Mouse (Mus musculus) 3T3-L1 (cell line): ENCODE data around the gene Kif13a.
A peak's percentile ranks its signal among the peaks of the same experiment; 100 is the strongest.

Source experiments
- DNase-seq: peaks from one replicate; pipeline ENCODE4 v3.0.0-alpha.2; 2015; ENCODE audit warnings: low read depth, low spot score

Gene Kif13a

GRCm38 (mm10) chr13:46883976-46884375 lies 45.7 kb downstream of the Kif13a start:
- no peak for DNase-seq

GRCm38 (mm10) chr13:46883381-46883780 lies 46.3 kb downstream of the Kif13a start:
- no peak for DNase-seq

DNA sequence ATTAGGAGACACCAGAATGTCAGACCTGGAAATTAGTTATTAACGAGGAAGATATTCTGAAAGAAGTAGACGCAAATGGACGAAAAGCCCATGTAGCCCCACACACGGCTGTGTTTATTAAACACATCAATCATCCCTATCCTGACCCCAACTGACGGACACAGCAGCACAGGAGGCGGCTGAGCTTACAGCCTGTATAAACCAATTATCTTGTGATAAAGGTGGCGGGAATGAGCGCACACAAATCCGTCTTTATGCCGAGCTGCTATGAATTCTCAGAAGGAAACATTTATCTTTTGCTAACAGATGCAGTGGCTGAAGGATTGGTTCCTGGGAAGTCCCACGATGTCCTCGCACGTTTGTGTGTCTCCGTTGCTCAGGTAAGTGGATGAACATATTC lies 48.9 kb downstream of the Kif13a start:
- DNase-seq = no peak

DNA sequence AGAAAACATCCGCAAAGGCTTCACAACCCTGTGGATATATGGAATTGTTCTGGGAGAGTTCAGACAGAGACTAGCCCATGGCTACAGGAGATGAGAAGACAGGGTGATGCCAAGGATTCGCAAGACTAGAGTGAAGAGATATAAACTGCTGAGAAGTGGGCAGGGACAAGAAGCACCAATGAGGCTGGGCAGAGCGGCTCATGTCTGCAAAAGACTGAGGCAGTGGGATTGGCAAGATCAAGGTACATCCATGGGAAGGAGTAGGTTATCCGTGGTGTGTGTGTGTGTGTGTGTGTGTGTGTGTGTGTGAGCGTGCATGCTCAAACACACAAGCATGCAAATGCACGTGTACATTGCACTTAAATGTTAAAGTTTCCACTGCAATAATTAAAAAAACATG lies 49.4 kb downstream of the Kif13a start:
- no peak for DNase-seq

DNA sequence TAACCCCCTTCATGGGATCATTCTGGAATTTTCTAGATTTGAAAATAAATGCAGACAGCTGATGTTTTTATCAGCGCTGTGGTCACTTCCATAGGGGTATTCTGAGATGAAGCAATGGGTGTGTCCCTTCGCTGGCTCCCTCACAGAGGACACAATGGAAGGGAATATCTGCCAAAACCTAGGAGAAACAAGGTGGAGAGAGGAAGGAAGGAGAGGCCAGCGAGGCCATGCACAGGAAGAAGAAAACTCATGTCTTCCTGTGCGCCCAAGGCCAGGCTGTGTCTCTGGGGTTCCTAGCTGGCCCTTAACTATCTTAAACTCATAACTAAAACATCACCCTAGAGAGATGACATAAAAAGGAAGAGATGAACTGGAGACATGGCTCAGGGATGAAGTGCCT lies 52.6 kb downstream of the Kif13a start:
- DNase-seq = no peak

DNA sequence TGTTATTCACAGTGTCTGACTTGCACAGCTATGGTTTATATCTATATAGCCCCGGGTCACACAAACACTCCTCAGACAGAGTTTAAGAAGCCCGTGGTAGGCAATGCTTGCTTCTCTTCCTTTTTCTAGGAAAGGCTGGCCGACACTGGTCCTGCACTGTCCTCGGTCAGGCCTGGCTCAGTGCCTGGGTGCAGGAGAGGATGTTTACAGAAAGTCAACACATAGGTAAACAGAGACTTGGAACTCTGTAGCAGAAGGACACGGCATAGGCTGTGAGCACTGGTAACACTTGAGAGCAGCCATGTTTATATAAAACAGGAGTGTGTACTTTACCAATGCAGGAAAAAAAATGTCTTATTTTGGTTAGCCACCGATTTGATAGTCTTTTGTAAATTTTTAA lies 54.3 kb downstream of the Kif13a start:
- DNase-seq = no peak

DNA sequence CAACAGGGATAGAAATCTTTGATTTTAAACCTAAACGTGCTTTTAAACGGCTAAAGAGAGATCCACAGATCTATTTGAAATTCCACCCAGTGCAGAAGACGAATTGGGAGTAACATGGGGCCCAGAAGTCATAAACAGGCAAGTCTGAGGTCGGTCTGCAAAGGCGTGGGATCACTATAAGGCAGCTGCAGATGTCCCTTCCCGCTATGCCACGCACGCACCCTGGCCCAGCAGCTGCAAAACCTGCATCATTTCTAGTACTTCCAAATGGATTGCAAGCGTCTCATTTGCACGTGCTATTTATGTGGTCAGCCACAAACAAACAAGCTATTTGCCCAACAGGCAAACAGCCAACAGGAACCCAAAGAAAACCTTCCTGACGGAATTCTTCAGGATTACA lies 56.9 kb downstream of the Kif13a start:
- DNase-seq = no peak

DNA sequence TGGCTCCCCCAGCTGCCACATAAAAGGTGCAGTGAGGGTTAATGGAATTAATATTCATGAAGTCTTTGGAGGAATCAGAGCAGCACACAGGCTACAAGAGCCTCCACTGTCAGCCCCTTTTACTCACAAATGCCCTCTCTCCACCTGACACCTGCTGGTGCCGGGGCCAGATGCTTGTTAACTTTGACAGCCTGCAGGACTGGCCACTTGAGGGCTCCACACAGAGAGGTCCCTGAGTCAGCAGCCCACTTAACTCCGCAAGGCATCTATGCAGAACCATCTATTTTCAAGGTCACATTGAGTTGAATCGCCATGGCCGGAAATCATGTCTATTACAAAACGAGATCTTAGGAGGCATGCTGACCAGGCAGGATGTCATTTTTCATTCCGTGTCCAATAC lies 57.5 kb downstream of the Kif13a start:
- no peak for DNase-seq

- DNase-seq = no peak
Observed at GRCm38 (mm10) chr13:46869464-46869863, 60.2 kb downstream of the Kif13a start.

DNA sequence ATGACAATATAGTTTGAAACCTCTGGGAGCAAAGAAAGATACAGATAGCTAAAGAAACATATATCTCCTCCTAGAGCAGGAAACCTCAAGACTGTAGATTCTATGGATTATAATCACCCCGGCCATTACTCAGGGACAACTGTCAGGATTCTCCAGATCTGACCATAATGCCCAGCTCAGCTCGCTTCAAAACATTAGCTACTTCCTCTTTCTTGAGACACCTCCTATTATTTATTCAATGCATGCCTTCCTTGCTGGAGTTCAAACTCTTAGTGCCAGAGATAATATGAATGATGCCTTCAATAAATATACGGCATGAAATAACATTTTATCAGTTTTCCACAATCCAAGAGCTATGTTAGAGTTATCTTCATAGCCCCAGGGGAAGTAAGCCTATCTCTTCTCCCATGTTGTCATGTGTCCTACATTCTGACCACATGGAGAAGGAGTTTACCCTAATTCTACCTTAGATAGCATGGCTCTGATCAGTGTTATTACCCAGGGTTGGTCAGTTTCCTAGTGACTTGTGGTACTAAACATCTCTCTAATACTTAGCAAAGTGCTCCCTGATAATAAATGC lies 66.4 kb downstream of the Kif13a start:
- DNase-seq = no peak

DNA sequence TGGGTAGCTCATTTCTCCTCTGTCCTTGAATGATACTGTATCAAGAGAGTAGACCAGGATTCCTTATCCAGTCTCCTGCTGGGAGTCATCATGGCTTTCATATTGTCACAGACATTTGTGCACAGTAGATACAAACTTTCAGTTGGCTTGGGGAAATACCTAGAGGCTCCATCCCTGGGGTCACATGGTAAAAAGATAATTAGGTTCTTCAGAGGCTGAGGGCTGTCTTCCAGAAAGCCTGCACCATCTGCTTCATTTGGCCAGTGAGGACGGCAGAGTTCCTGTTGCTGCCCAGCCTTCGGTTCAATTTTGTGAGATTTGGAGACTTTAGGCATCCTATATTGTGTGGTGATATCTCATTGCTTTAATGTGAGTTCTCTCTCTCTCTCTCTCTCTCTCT lies 69.8 kb downstream of the Kif13a start:
- no peak for DNase-seq

GRCm38 (mm10) chr13:46859173-46859572 lies 70.5 kb downstream of the Kif13a start:
- DNase-seq = no peak

DNA sequence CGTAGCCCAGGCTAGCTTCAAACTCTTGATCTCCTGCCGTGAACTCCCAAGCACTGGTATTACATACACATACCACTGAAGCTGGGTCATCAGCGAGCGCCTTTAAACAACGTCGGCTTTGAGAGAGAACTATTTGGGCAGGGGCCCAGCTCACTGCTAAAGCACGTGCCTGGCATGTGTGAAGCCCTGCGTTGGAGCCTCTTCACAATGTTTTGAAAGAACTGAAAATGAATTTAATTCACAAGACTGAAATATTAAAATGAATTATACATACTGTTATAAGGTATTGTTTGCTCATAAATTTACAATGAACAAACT lies 70.9 kb downstream of the Kif13a start:
- DNase-seq = no peak

GRCm38 (mm10) chr13:46858143-46858834 lies 71.4 kb downstream of the Kif13a start:
- DNase-seq = no peak

DNA sequence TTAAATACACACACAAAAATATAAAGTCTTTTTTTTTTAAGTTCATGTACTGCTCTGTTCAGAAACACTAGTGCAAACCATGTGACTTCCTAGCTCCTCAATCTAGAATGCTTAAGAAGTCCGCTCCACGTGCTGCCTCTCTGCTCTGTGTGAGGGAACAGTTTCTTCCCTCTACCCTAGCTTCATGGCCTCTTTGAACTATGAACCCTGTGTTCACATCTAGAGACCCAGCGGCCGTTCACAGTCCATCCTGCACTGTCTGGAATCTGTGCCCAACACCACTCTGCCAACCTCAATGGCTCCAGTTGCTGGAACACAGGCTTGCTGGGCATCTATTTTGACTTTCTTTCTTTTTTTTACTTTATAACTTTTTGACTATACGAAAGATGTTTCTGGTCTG lies 75.2 kb downstream of the Kif13a start:
- no peak for DNase-seq

- DNase-seq = peak; percentile 11
Observed at GRCm38 (mm10) chr13:46852470-46852869, 77.2 kb downstream of the Kif13a start.

GRCm38 (mm10) chr13:46845456-46845855 lies 84.2 kb downstream of the Kif13a start:
- no peak for DNase-seq

- DNase-seq = no peak
Observed at GRCm38 (mm10) chr13:46844561-46845235, 85.0 kb downstream of the Kif13a start.

DNA sequence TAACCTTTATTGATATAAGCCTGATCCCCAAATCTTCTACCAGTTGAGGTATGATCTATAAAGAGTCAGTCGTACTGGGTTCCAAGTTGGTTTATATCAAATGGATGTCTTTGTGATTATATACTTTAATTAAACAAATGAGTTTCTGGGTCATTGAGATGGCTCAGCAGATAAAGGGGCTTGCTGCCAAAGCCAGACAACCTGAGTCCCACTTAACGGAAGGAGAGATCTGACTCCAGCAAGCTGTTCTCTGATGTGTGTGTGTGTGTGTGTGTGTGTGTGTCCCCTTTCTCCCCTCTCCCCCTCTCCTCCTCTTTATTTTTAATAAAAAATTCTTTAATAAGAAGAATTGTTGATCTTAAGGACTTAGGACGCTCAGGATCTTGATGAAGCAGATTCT lies 86.0 kb downstream of the Kif13a start:
- no peak for DNase-seq

GRCm38 (mm10) chr13:46842185-46842584 lies 87.5 kb downstream of the Kif13a start:
- peak; percentile 85 for DNase-seq

GRCm38 (mm10) chr13:46841668-46842067 lies 88.0 kb downstream of the Kif13a start:
- no peak for DNase-seq

- DNase-seq = peak; percentile 49
Observed at GRCm38 (mm10) chr13:46840676-46841075, 89.0 kb downstream of the Kif13a start.

DNA sequence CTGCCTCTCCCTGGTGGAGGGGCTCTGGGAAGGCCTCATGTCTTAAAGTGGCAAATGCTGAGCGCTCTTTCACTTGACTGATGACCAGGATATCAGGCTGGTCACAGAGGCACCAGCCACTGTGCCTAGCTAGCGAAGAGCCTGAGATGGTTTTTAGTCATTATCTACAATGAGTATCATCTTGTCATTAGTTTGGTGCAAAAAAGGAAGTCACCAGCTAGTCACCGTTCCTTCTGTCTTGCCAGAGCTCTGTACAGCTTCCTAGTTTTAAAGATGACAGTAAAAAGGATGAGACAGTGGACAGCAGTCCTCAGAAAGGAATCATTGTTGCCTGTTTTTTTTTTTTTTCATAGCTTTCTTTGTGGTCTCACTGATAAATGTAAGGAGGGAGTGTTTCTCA lies 90.4 kb downstream of the Kif13a start:
- DNase-seq = no peak
